Mouse (Mus musculus) stomach, embryonic 16.5 days (tissue): ENCODE data around the gene Alg11. TPM values are rescaled to one million over a fixed set of nuclear protein-coding genes. Genes with fewer than 3 reads are reported as not detected.

Source experiments
- polyA plus RNA-seq: library from polyadenylated mRNA; unstranded; fragments of >200 nt; fragmentation: Nextera tagmentation; extraction: Ambion mirVana; gene quantifications from 2 replicates; pipeline ENCODE4 v1.2.1, GENCODE M21; 2015

The Alg11 gene
- polyA plus RNA-seq, 1 experiment from 2014 or later = 38.1 TPM

Other genes starting within 250 kb of the Alg11 start
- not detected in 2 replicates for gene Defb50, start 237.2 kb upstream of the Alg11 start, polyA plus RNA-seq
- not detected in 2 replicates for gene Defb2, start 220.8 kb upstream of the Alg11 start, polyA plus RNA-seq
- gene Defb10, start 201.8 kb upstream of the Alg11 start, polyA plus RNA-seq = not detected in 2 replicates
- not detected in 2 replicates for gene Defb9, start 175.3 kb upstream of the Alg11 start, polyA plus RNA-seq
- not detected in 2 replicates for gene Defb11, start 154.3 kb upstream of the Alg11 start, polyA plus RNA-seq
- not detected in 2 replicates for gene Defb15, start 128.0 kb upstream of the Alg11 start, polyA plus RNA-seq
- not detected in 2 replicates for gene Defb35, start 122.4 kb upstream of the Alg11 start, polyA plus RNA-seq
- gene Defb13, start 114.0 kb upstream of the Alg11 start, polyA plus RNA-seq = not detected in 2 replicates
- not detected in 2 replicates for gene Fam90a1a, start 102.0 kb upstream of the Alg11 start, polyA plus RNA-seq
- not detected in 2 replicates for gene Ccdc70, start 90.9 kb upstream of the Alg11 start, polyA plus RNA-seq
- 11.1 and 12.7 TPM in 2 replicates for gene Atp7b, start 416 bp upstream of the Alg11 start, polyA plus RNA-seq
- 0.39 and 0.58 TPM in 2 replicates for gene Nek5, start 64.3 kb downstream of the Alg11 start, polyA plus RNA-seq
- 3.6 and 5.2 TPM in 2 replicates for gene Nek3, start 105.7 kb downstream of the Alg11 start, polyA plus RNA-seq
- gene Ckap2, start 125.1 kb downstream of the Alg11 start, polyA plus RNA-seq = 42.7 and 43.8 TPM in 2 replicates
- 41.8 and 42.8 TPM in 2 replicates for gene Vps36, start 132.1 kb downstream of the Alg11 start, polyA plus RNA-seq
- gene Thsd1, start 166.6 kb downstream of the Alg11 start, polyA plus RNA-seq = 11.6 and 13.7 TPM in 2 replicates
- not detected in 2 replicates for gene Tpte, start 222.7 kb downstream of the Alg11 start, polyA plus RNA-seq